Mouse (Mus musculus) frontal cortex, postnatal 25 days (tissue): ENCODE results near the gene Ifi205.

Source experiments
- DNase-seq, 2 experiments: peaks; one replicate each; pipeline ENCODE4 v3.0.0; 2022; ENCODE audit warnings: low spot score in 2 of 2

Gene Ifi205

GRCm38 (mm10) chr1:173973111-173973510 lies 58.5 kb downstream of the Ifi205 start:
- no peak for DNase-seq
